Mouse (Mus musculus) embryonic facial prominence, embryonic 11.5 days (tissue): ENCODE results near the gene Hist1h2ab. TPM values are rescaled to one million over a fixed set of nuclear protein-coding genes. Genes with fewer than 3 reads are reported as not detected.
A peak's percentile ranks its signal among the peaks of the same experiment; 100 is the strongest.
"Not testable (repeated sequence)": the region's sequence is repeated elsewhere in the genome, so short reads cannot be mapped to it uniquely, and the experiment has no call there.

Source experiments
- ATAC-seq: fragments of 200-750 bp; cut with Nextera tagmentation; replicated peaks from 2 replicates; pipeline ENCODE4 v1.8.0; 2017; ENCODE audit warnings: low read depth; ENCODE audit not compliant: insufficient number of reproducible peaks, low FRiP score, low TSS enrichment
- DNase-seq: peaks from one replicate; pipeline ENCODE4 v3.0.0-alpha.2; 2015; ENCODE audit warnings: low spot score
- H3K27ac ChIP-seq: fragments of 300-500 bp; sonication (generic); replicated peaks from 2 replicates; pipeline ENCODE4 v1.5.1; 2014; ENCODE audit warnings: mild to moderate bottlenecking, low read depth, low read length, control low read depth
- H3K27me3 ChIP-seq: fragments of 300-500 bp; sonication (generic); 2 replicates; pipeline ENCODE4 v1.6.1; 2014; ENCODE audit warnings: mild to moderate bottlenecking, low read length, moderate library complexity, mixed read lengths; ENCODE audit not compliant: control insufficient read depth, insufficient read depth
- H3K36me3 ChIP-seq: fragments of 300-500 bp; sonication (generic); replicated peaks from 2 replicates; pipeline ENCODE4 v1.6.1; 2014; ENCODE audit warnings: low read depth, mild to moderate bottlenecking, low read length, moderate library complexity, mixed read lengths; ENCODE audit not compliant: control insufficient read depth, insufficient read depth
- H3K4me1 ChIP-seq: fragments of 300-500 bp; sonication (generic); 2 replicates; pipeline ENCODE4 v1.6.1; 2014; ENCODE audit warnings: low read length, mixed read lengths; ENCODE audit not compliant: control insufficient read depth, insufficient read depth
- H3K4me2 ChIP-seq: fragments of 300-500 bp; sonication (generic); 2 replicates; pipeline ENCODE4 v1.6.1; 2014; ENCODE audit warnings: low read depth, mild to moderate bottlenecking, control low read depth, low read length, moderate library complexity
- H3K4me3 ChIP-seq: fragments of 300-500 bp; sonication (generic); 2 replicates; pipeline ENCODE4 v1.5.1; 2014; ENCODE audit warnings: low read depth, low read length, control low read depth
- H3K9ac ChIP-seq: fragments of 300-500 bp; sonication (generic); replicated peaks from 2 replicates; pipeline ENCODE4 v1.6.1; 2014; ENCODE audit warnings: mild to moderate bottlenecking, control low read depth, low read length
- H3K9me3 ChIP-seq: fragments of 300-500 bp; sonication (generic); replicated peaks from 2 replicates; pipeline ENCODE4 v1.6.1; 2016; ENCODE audit warnings: mild to moderate bottlenecking, low read length, inconsistent platforms, mixed read lengths; ENCODE audit not compliant: control insufficient read depth
- WGBS: fragments of 180-500 bp; shearing (Covaris S2); extraction: QIAGEN DNeasy Blood & Tissue Kit; methylation state at CpG from one replicate; pipeline ENCODE4 v1.1.7; 2014; 5-methylcytosine and 5-hydroxymethylcytosine counted together
- polyA plus RNA-seq: library from polyadenylated mRNA; unstranded; fragments of >200 nt; fragmentation: Nextera tagmentation; extraction: Ambion mirVana; gene quantifications from 2 replicates; pipeline ENCODE4 v1.2.1, GENCODE M21; 2014

The Hist1h2ab gene
- polyA plus RNA-seq, 1 experiment from 2014 or later: 48.1 TPM

DNA sequence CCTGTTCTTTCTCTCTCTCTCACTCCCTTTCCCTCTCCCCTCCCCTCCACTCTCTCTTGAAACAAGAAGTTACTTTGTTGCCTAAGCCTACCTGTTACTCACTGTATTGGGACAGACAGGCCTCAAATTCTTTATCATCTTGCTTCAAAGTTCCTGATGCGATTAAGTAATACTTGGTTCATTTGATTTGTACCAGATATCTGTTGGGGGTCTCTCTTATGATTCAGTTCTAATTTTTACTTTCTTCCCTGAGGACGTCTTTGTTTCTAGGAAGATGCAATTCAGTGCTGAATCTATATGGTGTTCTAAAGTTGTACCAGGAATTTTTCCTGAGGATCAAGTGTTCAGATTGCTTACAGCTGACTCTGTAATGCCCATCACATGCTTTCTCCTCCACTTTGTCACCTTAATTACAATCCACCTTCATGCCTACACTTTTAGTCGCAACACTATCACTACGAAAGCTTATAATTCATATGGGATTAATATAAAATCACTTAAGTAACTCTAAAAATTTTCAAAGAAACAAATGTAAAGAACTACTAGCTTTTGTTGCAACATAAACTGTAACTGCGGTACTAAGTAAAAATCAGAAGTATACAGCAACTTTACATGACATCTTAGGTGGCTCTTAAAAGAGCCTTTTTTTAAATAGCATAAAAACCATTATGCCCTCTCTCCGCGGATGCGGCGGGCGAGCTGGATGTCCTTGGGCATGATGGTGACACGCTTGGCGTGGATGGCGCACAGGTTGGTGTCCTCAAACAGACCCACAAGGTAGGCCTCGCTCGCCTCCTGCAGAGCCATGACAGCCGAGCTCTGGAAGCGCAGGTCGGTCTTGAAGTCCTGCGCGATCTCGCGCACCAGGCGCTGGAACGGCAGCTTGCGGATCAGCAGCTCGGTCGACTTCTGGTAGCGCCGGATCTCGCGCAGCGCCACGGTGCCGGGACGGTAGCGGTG lies 6.2 kb upstream of the Hist1h2ab start:
- Histone ChIP-seq H3K27me3 (no peaks in the 10 kb centered on the region), H3K4me2 (peak overlapping the region; percentile 49), H3K4me1 (no peaks in the 10 kb centered on the region), H3K4me3 (peak overlapping the region; percentile 39), H3K9ac (peak overlapping the region; percentile 68), H3K36me3 (no peaks in the 10 kb centered on the region), H3K27ac (peak overlapping the region; percentile 99), H3K9me3 (no peaks in the 10 kb centered on the region)
- peak; percentile 64 for DNase-seq
- ATAC-seq: no peak
- WGBS: 1% methylated on average over 13 of the region's 36 CpGs

DNA sequence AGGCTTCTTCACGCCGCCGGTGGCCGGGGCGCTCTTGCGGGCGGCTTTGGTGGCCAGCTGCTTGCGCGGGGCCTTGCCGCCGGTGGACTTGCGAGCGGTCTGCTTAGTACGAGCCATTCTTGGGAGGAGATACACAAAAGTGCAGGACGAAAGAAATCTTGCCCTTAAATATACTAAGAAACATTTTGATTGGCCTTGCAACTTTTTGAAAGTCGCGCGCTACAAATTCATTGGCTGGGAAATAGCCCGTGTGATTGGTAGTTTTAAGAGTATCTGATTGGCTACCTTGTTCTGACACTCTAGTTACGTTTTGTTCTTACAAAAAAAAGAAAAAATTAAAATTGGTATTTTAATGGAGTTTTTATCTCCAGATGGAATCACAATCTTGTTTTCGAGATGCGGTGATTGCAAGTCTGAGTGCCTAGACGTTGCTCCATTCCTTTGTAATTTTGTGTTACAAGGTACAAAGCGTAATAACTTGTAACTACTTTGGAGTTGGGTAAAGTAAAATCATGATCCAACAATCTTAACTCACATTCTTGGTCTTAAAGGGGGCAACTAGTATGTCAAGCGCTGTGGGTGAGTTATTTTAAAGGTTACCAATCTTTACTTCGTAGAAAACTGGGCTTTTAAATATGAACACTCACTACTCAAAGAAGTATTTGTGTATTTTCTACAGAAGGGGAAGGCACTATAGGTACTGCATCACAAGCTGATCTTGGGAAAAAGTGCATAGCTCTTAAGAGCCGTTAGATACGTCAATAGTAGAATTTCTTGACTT lies 5.4 kb upstream of the Hist1h2ab start, which contains the start of gene Hist1h3c:
Hist1h3c (minus strand) TSS at position 222 of the 781 bp plus-strand sequence.
- peak within 1 kb of the TSS; percentile 99 for H3K27ac ChIP-seq
- under 1% methylated on average over 23 of the region's 28 CpGs for WGBS
- peak within 1 kb of the TSS; percentile 49 for H3K4me2 ChIP-seq
- H3K36me3 ChIP-seq: no peaks in the 10 kb centered on the region
- no peaks in the 10 kb centered on the region for H3K4me1 ChIP-seq
- H3K9ac ChIP-seq: peak within 1 kb of the TSS; percentile 74
- peak within 1 kb of the TSS; percentile 39 for H3K4me3 ChIP-seq
- H3K27me3 ChIP-seq: no peaks in the 10 kb centered on the region
- no peaks in the 10 kb centered on the region for H3K9me3 ChIP-seq
- DNase-seq: peak; percentile 94
- ATAC-seq: peak; percentile 50; the same call in 1 of the 2 replicates

DNA sequence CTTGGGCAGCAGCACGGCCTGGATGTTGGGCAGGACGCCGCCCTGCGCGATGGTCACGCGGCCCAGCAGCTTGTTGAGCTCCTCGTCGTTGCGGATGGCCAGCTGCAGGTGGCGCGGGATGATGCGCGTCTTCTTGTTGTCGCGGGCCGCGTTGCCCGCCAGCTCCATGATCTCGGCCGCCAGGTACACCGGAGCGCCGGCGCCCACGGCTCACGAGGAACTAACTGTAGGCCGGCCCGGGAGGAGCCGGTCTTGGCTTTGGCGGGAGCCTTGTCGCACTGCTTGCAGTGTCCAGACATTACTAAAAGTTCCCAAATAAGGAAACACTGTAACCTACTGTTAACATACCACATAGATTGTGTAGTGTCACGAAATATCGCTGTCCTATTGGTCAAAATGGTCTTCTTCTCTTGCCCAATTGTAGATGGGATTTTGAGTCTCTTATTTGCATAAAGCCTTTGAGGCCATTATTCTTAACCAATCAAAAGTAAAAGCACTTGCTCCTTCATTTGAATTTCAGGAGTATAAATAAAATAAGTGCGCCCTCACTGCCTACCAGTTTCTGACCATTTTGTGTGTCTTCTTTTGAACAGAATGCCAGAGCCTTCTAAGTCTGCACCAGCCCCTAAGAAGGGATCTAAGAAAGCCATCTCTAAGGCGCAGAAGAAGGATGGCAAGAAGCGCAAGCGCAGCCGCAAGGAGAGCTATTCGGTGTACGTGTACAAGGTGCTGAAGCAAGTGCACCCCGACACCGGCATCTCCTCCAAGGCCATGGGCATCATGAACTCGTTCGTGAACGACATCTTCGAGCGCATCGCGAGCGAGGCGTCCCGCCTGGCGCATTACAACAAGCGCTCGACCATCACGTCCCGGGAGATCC lies 4.5 kb upstream of the Hist1h2ab start, which contains the start of gene Hist1h2bb:
Hist1h2bb (plus strand) TSS at position 534 of the 880 bp plus-strand sequence.
- H3K4me3 ChIP-seq: peak within 1 kb of the TSS; percentile 39
- under 1% methylated on average over 33 of the region's 58 CpGs for whole genome bisulfite sequencing

DNA sequence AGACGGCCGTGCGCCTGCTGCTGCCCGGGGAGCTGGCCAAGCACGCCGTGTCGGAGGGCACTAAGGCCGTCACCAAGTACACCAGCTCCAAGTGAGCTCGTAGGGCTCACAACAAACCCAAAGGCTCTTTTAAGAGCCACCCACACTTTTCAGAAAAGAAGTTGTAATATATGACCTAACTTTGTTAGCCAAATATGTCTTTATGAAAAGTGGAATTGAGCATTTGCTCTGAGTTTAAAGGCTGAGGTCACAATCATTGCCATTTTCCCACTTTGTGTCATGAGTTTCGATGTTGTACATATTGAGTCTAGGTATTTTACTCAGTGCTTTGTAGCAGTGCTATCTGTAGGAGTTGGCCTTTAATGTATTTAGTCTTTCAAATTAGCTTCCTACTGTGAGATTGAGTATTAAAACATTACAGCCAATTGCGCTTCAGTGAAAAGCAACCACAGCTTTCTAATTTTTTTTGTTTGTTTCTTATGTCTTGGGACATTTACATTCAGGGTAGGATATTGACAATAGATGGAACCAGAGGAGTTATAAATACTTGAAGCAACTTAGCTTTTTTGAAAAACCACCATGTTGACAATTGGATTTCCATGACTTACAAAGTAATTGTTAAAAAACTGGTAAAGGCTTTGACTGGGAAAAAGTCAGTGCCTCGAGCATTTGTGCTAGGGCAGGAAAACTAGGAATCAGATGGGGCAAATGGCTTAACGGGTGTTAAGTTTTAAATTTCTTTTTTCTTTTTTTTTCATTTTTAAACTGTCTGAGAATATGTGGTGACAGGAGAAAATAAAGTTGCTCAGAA lies 3.6 kb upstream of the Hist1h2ab start:
- no peaks in the 10 kb centered on the region for H3K36me3 ChIP-seq
- peak overlapping the region; percentile 25 for H3K4me3 ChIP-seq
- H3K9ac ChIP-seq: peak overlapping the region; percentile 54
- peak; percentile 68 for DNase-seq
- no peaks in the 10 kb centered on the region for H3K9me3 ChIP-seq
- no peaks in the 10 kb centered on the region for H3K4me1 ChIP-seq
- no peaks in the 10 kb centered on the region for H3K27me3 ChIP-seq
- 5% methylated on average over 10 of the region's 13 CpGs for WGBS
- no peak for ATAC-seq
- peak overlapping the region; percentile 33 for H3K4me2 ChIP-seq
- H3K27ac ChIP-seq: peak overlapping the region; percentile 99

More for the DNA sequence above, 4.5 kb upstream of the Hist1h2ab start, which contains the start of gene Hist1h2bb:
- DNase-seq (peak; percentile 91), ATAC-seq (peak; percentile 95)
- Histone ChIP-seq H3K27ac (peak within 1 kb of the TSS; percentile 99), H3K4me2 (peak within 1 kb of the TSS; percentile 49), H3K9ac (peak within 1 kb of the TSS; percentile 74)
- H3K4me1 ChIP-seq, H3K27me3 ChIP-seq, H3K36me3 ChIP-seq, H3K9me3 ChIP-seq: not testable (repeated sequence)

DNA sequence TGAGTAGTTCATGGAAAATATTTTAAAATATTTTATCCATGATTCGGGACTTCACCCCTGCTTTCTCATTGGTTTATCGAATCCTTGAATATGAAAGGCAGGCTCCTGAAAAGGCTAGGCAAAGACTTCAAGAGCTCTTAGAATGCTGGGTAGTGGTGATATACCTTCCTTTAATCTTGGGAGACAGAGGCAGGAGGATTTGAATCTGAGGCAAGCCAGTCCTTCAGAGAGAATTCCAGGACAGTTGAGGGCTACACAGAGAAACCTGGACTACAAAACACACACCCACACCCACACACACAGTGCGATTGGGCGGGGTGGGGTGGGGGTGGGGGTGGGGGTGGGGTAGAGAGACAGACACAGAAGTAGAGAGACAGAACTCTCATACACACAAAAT lies 3.0 kb upstream of the Hist1h2ab start:
- H3K27ac ChIP-seq: peak overlapping the region; percentile 99
- peak overlapping the region; percentile 51 for H3K9ac ChIP-seq
- H3K36me3 ChIP-seq: no peaks in the 10 kb centered on the region
- H3K4me2 ChIP-seq: peak overlapping the region; percentile 29; the same call in 1 of the 2 replicates
- no peaks in the 10 kb centered on the region for H3K27me3 ChIP-seq
- peak; percentile 68 for DNase-seq
- no peak overlapping the region for H3K4me3 ChIP-seq
- ATAC-seq: no peak
- WGBS: 13% methylated on average over 4 of the region's 4 CpGs
- no peaks in the 10 kb centered on the region for H3K4me1 ChIP-seq
- no peaks in the 10 kb centered on the region for H3K9me3 ChIP-seq

DNA sequence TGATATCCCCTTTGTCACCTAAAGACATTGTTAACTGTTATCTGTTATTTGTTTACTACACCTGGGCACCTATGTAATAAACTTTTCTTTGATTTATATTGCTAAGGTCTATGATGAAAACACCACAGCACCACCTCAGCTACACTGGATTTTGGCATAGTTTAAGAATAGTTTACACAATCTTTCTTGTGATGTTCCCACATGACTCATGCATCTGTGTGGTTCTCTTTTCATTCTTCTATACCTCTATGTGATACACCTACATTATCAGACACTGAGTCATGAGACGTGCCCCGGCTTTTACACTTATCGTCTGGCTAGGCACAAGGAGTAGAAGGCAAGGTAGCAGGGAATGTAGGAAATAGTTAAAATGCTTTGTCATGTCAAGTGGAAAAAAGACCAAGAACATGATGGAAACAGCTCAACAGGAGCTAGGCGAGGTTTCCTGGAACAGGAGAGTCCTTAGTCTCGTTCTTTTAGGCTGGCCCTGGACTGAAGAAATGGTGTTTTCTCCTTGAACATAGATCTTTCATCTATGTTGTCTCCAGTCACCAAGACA lies 1.3 kb upstream of the Hist1h2ab start:
- WGBS: 91% methylated on average over 5 of the region's 5 CpGs
- peak overlapping the region; percentile 72; the same call in 1 of the 2 replicates for H3K27ac ChIP-seq
- H3K4me1 ChIP-seq: no peaks in the 10 kb centered on the region
- H3K4me3 ChIP-seq: no peak overlapping the region
- H3K9me3 ChIP-seq: no peaks in the 10 kb centered on the region
- no peaks in the 10 kb centered on the region for H3K36me3 ChIP-seq
- DNase-seq: no peak
- no peaks in the 10 kb centered on the region for H3K27me3 ChIP-seq
- no peak for ATAC-seq
- no peak overlapping the region for H3K9ac ChIP-seq
- no peak overlapping the region for H3K4me2 ChIP-seq
